Mouse (Mus musculus) G1E (cell line): ENCODE data around the gene Amhr2. TPM values are rescaled to one million over a fixed set of nuclear protein-coding genes. Genes with fewer than 3 reads are reported as not detected.

Experiments used
- ATAC-seq: 2 replicates; pipeline ENCODE4 v1.8.0; 2016; ENCODE audit warnings: mild to moderate bottlenecking; ENCODE audit not compliant: insufficient number of reproducible peaks, poor library complexity, low FRiP score, severe bottlenecking; ENCODE audit errors: extremely low read depth
- DNase-seq: peaks from one replicate; pipeline ENCODE4 v3.0.0; 2012; ENCODE audit warnings: low spot score
- H3K27me3 ChIP-seq: 2 replicates; pipeline ENCODE4 v1.6.1; 2012; ENCODE audit warnings: mild to moderate bottlenecking, low read length, inconsistent platforms; ENCODE audit not compliant: insufficient read depth
- H3K36me3 ChIP-seq: replicated peaks from 2 replicates; pipeline ENCODE3; 2012; ENCODE audit warnings: mild to moderate bottlenecking, inconsistent platforms
- H3K4me1 ChIP-seq: 2 replicates; pipeline ENCODE4 v1.6.1; 2012; ENCODE audit warnings: low read depth, low read length, inconsistent platforms, mixed read lengths; ENCODE audit not compliant: insufficient read depth
- H3K4me3 ChIP-seq: 2 replicates; pipeline ENCODE4 v1.5.1; 2012; ENCODE audit warnings: low read depth, mild to moderate bottlenecking, inconsistent platforms, low read length, moderate library complexity, mixed read lengths
- H3K9me3 ChIP-seq: replicated peaks from 2 replicates; pipeline ENCODE4 v1.6.1; 2012; ENCODE audit warnings: inconsistent platforms
- CTCF ChIP-seq: IDR thresholded peaks from 2 replicates; pipeline ENCODE4 v1.5.1; 2012; ENCODE audit warnings: low read depth, low read length, inconsistent platforms, mixed read lengths
- GATA1 ChIP-seq: IDR thresholded peaks from 2 replicates; pipeline ENCODE4 v1.6.1; 2012; ENCODE audit warnings: borderline replicate concordance, low read length, inconsistent platforms, mixed read lengths
- GATA2 ChIP-seq: IDR thresholded peaks from 2 replicates; pipeline ENCODE4 v1.6.1; 2012; ENCODE audit warnings: low read depth, low read length, inconsistent platforms, borderline replicate concordance
- POLR2AphosphoS5 ChIP-seq: IDR thresholded peaks from 2 replicates; pipeline ENCODE4 v1.6.1; 2012; ENCODE audit warnings: low read depth, low read length, inconsistent platforms; ENCODE audit not compliant: insufficient replicate concordance
- TAL1 ChIP-seq: conservative IDR thresholded peaks from 2 replicates; pipeline ENCODE4 v1.6.1; 2012; ENCODE audit warnings: low read depth, low read length, inconsistent platforms, mixed read lengths
- polyA plus RNA-seq: library from polyadenylated mRNA; stranded (reverse); fragments of >175 nt; gene quantifications from 2 replicates; pipeline ENCODE4 v1.2.3, GENCODE M21; 2012
- total RNA-seq, 2 experiments: library from RNA; stranded (forward) in 1 of 2; stranded (reverse) in 1 of 2; fragments of 200-1000 nt in 1 of 2; fragments of >200 nt in 1 of 2; fragmentation: Nextera tagmentation in 1 of 2; gene quantifications; 2 replicates each; pipeline ENCODE4 v1.2.3; 2014 to 2017

Gene Amhr2
- total and polyA plus RNA-seq, 3 experiments: not detected

DNA sequence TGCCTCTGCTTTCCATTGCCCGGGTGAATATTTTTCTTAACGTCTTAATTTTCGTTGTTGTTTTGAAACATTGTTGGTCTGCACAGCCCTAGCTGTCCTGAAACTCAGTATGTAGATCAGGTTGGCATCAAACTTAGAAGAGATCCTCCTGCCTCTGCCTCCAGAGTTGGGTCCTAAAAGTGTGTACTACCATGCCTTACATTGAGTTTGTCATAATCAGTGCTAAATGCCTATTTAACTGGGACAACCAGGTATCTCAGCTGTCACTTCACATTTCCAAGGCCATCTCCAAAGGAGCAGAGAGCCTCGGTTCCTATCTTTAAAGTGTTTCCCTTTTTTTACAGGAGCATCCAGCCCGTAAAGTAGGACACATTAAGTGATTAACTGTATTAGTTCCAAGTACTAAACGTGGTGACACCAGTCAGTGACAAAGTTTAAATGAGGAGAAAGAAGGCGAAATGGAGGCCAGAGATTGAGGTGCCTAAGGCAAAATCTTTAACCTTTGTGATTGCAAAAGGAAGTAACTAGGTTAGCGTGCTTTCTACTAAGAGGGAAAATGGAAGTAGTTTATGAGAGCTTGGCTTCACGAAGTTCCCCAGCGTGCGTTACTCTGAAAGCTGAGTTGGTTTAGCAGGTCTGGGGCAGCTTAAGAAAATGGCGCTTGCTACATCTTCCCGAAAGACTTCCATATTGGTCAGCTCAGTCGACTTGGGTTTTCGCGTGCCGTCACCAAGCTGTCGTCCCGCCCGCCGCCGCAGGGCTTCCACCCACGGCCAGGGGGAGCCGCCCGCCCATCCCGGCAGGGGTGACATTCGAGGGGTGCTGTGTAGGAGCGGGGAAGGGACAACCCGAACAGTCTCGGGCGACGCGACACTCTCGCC, 40.3 kb upstream of the Amhr2 start:
- no peak for ATAC-seq
- Histone ChIP-seq H3K27me3 (no peaks in the 10 kb centered on the region), H3K4me3 (peak overlapping the region; percentile 76), H3K9me3 (no peaks in the 10 kb centered on the region), H3K36me3 (peaks cover 26% of the 10 kb centered on the region), H3K4me1 (peaks cover 59% of the 10 kb centered on the region)
- DNase-seq: no peak
- TF ChIP-seq GATA1: no peak
- TF ChIP-seq POLR2AphosphoS5: no peak; the same call in 1 of the 2 replicates
- TF ChIP-seq GATA2: no peak
- no peak for TF ChIP-seq TAL1
- no peak for TF ChIP-seq CTCF

- TF ChIP-seq POLR2AphosphoS5: no peak
- peak; percentile 96 for DNase-seq
- Histone ChIP-seq H3K9me3 (no peaks in the 10 kb centered on the region), H3K27me3 (no peaks in the 10 kb centered on the region), H3K4me1 (peaks cover 60% of the 10 kb centered on the region), H3K36me3 (peaks cover 34% of the 10 kb centered on the region), H3K4me3 (peak within 1 kb of the TSS; percentile 76)
- peak; percentile 82 for ATAC-seq
Observed at GRCm38 (mm10) chr15:102405489-102406195, 39.5 kb upstream of the Amhr2 start, which contains the start of gene Sp1. Gene Sp1, plus strand, starts transcription at chr15:102406143.

- ATAC-seq: no peak
- no peaks in the 10 kb centered on the region for H3K9me3 ChIP-seq
- H3K36me3 ChIP-seq: peaks cover 40% of the 10 kb centered on the region
- peaks cover 58% of the 10 kb centered on the region for H3K4me1 ChIP-seq
- TF ChIP-seq POLR2AphosphoS5: no peak
- TF ChIP-seq GATA1: no peak
- peak; percentile 79 for DNase-seq
- peak overlapping the region; percentile 76 for H3K4me3 ChIP-seq
- no peaks in the 10 kb centered on the region for H3K27me3 ChIP-seq
Observed at GRCm38 (mm10) chr15:102406196-102406911, 38.8 kb upstream of the Amhr2 start.

GRCm38 (mm10) chr15:102406912-102407580, 38.1 kb upstream of the Amhr2 start:
- H3K4me1 ChIP-seq: peaks cover 57% of the 10 kb centered on the region
- DNase-seq: no peak
- ATAC-seq: no peak
- TF ChIP-seq POLR2AphosphoS5: no peak
- no peak for TF ChIP-seq CTCF
- no peak for TF ChIP-seq GATA2
- TF ChIP-seq TAL1: no peak
- TF ChIP-seq GATA1: no peak
- H3K9me3 ChIP-seq: no peaks in the 10 kb centered on the region
- H3K36me3 ChIP-seq: peaks cover 47% of the 10 kb centered on the region
- peak overlapping the region; percentile 76 for H3K4me3 ChIP-seq
- no peaks in the 10 kb centered on the region for H3K27me3 ChIP-seq

DNA sequence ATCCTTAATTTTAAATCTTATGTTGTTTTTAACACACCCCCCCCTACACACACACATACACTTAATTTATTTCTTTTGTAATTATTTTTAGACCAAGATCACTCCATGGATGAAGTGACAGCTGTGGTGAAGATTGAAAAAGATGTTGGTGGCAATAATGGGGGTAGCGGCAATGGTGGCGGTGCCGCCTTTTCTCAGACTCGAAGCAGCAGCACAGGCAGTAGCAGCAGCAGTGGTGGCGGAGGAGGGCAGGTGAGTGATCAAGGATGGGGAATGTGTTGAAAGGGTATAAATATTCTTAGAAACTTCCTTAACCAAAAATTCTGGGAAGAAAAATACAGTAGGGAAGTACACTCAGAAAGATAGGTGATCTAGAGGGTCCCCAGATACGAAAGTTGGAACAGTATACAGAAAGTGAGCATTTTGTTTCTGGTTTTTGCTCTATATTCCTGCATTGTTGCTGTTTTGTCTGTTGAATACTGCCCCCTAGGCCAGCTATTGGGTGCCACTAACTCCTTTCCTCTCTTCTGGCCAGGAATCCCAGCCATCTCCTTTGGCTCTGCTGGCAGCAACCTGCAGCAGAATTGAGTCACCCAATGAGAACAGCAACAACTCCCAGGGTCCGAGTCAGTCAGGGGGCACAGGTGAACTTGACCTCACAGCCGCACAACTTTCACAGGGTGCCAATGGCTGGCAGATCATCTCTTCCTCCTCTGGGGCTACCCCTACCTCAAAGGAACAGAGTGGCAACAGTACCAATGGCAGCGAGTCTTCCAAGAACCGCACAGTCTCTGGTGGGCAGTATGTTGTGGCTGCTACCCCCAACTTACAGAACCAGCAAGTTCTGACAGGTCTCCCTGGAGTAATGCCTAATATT, 37.2 kb upstream of the Amhr2 start:
- Histone ChIP-seq H3K4me3 (peak overlapping the region; percentile 14; the same call in 1 of the 2 replicates), H3K36me3 (peaks cover 54% of the 10 kb centered on the region), H3K27me3 (no peaks in the 10 kb centered on the region), H3K4me1 (peaks cover 56% of the 10 kb centered on the region), H3K9me3 (no peaks in the 10 kb centered on the region)
- no peak for TF ChIP-seq TAL1
- TF ChIP-seq GATA1: no peak
- no peak for TF ChIP-seq CTCF
- TF ChIP-seq POLR2AphosphoS5: no peak
- TF ChIP-seq GATA2: no peak
- no peak for DNase-seq
- no peak for ATAC-seq
